Mouse (Mus musculus) ES-Bruce4 (cell line): Measurements from ENCODE around the gene Galp. TPM values are rescaled to one million over a fixed set of nuclear protein-coding genes. Genes with fewer than 3 reads are reported as not detected.
A peak's percentile ranks its signal among the peaks of the same experiment; 100 is the strongest.
"Not testable (repeated sequence)": the region's sequence is repeated elsewhere in the genome, so short reads cannot be mapped to it uniquely, and the experiment has no call there.

ENCODE experiments used
- H3K27ac ChIP-seq: 2 replicates; pipeline ENCODE4 v1.5.1; 2012; ENCODE audit warnings: low read length, inconsistent platforms; ENCODE audit not compliant: insufficient read depth
- H3K27me3 ChIP-seq: 2 replicates; pipeline ENCODE4 v1.6.1; 2012; ENCODE audit warnings: mild to moderate bottlenecking, low read length, inconsistent platforms; ENCODE audit not compliant: control insufficient read depth, poor library complexity, insufficient read depth, severe bottlenecking
- H3K36me3 ChIP-seq: 2 replicates; pipeline ENCODE4 v1.6.1; 2012; ENCODE audit warnings: inconsistent platforms, mild to moderate bottlenecking, low read length, moderate library complexity; ENCODE audit not compliant: control insufficient read depth, poor library complexity, insufficient read depth, severe bottlenecking
- H3K4me1 ChIP-seq: one replicate; pipeline ENCODE4 v1.8.1; 2011; ENCODE audit warnings: low read length; ENCODE audit not compliant: control insufficient read depth, insufficient read depth
- H3K4me3 ChIP-seq: 2 replicates; pipeline ENCODE4 v1.5.1; 2011; ENCODE audit warnings: low read depth, mild to moderate bottlenecking, low read length
- H3K9ac ChIP-seq: 2 replicates; pipeline ENCODE4 v1.6.1; 2012; ENCODE audit warnings: low read depth, mild to moderate bottlenecking, inconsistent platforms; ENCODE audit not compliant: poor library complexity, severe bottlenecking
- H3K9me3 ChIP-seq: replicated peaks from 2 replicates; pipeline ENCODE4 v1.6.1; 2012; ENCODE audit warnings: mild to moderate bottlenecking, low read length, inconsistent platforms; ENCODE audit not compliant: control insufficient read depth, poor library complexity, insufficient read depth, severe bottlenecking
- CTCF ChIP-seq: IDR thresholded peaks from one replicate; pipeline ENCODE4 v1.8.1; 2011; ENCODE audit warnings: low read depth, low read length
- EP300 ChIP-seq: IDR thresholded peaks from 2 replicates; pipeline ENCODE4 v1.6.1; 2011; ENCODE audit warnings: low read depth, low read length; ENCODE audit not compliant: insufficient read depth
- POLR2A ChIP-seq: IDR thresholded peaks from one replicate; pipeline ENCODE4 v1.8.1; 2011; ENCODE audit warnings: low read length; ENCODE audit not compliant: insufficient read depth
- polyA plus RNA-seq: library from polyadenylated mRNA; stranded (reverse); fragments of >200 nt; gene quantifications from 2 replicates; pipeline ENCODE4 v1.2.4, GENCODE M21; 2011; ENCODE audit warnings: low read depth; ENCODE audit not compliant: missing spikeins, insufficient read depth, insufficient read length

Galp gene
- polyA plus RNA-seq, 1 experiment: not detected

- H3K9ac ChIP-seq: no peak overlapping the region
- no peak overlapping the region for H3K4me3 ChIP-seq
- no peaks in the 10 kb centered on the region for H3K27me3 ChIP-seq
- no peak overlapping the region for H3K27ac ChIP-seq
- H3K36me3 ChIP-seq: no peaks in the 10 kb centered on the region
- no peaks in the 10 kb centered on the region for H3K4me1 ChIP-seq
- H3K9me3 ChIP-seq: no peaks in the 10 kb centered on the region
- TF ChIP-seq CTCF (peak; percentile 26), POLR2A (no peak), EP300 (no peak)
These were observed 5.5 kb upstream of the Galp start for GRCm38 (mm10) chr7:6191376-6191775.

- H3K4me3 ChIP-seq: no peak overlapping the region
- H3K9ac ChIP-seq: no peak overlapping the region
- H3K4me1 ChIP-seq: no peaks in the 10 kb centered on the region
- H3K9me3 ChIP-seq: no peaks in the 10 kb centered on the region
- H3K36me3 ChIP-seq: no peaks in the 10 kb centered on the region
- no peaks in the 10 kb centered on the region for H3K27me3 ChIP-seq
- TF ChIP-seq POLR2A: no peak
- TF ChIP-seq CTCF: peak; percentile 96
- no peak overlapping the region for H3K27ac ChIP-seq
These were observed 2.8 kb upstream of the Galp start for GRCm38 (mm10) chr7:6194129-6194528.

GRCm38 (mm10) chr7:6195777-6196176, 1.1 kb upstream of the Galp start:
- Histone ChIP-seq H3K4me3 (no peak overlapping the region), H3K4me1 (no peaks in the 10 kb centered on the region), H3K27ac (no peak overlapping the region), H3K36me3 (no peaks in the 10 kb centered on the region), H3K9ac (no peak overlapping the region), H3K27me3 (no peaks in the 10 kb centered on the region), H3K9me3 (peaks cover under 1% of the 10 kb centered on the region; the same call in 1 of the 2 replicates)
- no peak for TF ChIP-seq EP300
- peak; percentile 62 for TF ChIP-seq CTCF

DNA sequence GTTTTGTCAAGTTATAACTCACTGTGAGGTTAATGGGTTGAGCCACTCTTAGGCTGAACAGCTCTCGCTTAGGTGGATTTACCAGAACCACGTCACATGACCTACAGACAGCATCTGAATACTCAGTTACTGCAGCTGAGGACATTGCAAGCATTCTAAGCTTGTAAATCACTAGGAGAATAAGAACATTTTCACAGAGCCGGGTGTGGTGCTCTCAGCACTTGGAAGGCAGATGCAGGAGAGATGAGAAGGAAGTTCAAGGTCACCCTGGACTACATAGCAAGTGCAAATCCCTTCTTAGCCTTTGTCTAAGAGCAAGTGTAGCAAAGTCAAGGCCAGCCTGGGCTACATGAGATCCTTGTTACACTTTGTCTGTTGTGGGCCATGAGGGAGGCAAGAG, 7.3 kb downstream of the Galp start:
- Histone ChIP-seq H3K4me3 (no peak overlapping the region), H3K27ac (no peak overlapping the region), H3K36me3 (no peaks in the 10 kb centered on the region), H3K9ac (no peak overlapping the region), H3K4me1 (no peaks in the 10 kb centered on the region), H3K9me3 (peaks cover 5% of the 10 kb centered on the region; the same call in 1 of the 2 replicates), H3K27me3 (no peaks in the 10 kb centered on the region)
- TF ChIP-seq CTCF (no peak), EP300 (no peak), POLR2A (no peak)

GRCm38 (mm10) chr7:6213144-6213543, 16.3 kb downstream of the Galp start:
- peaks cover 9% of the 10 kb centered on the region; the same call in 1 of the 2 replicates for H3K9me3 ChIP-seq
- H3K4me1 ChIP-seq: peaks cover 6% of the 10 kb centered on the region
- TF ChIP-seq POLR2A (no peak), CTCF (peak; percentile 94)
- H3K4me3 ChIP-seq: no peak overlapping the region
- no peak overlapping the region for H3K9ac ChIP-seq
- no peaks in the 10 kb centered on the region for H3K27me3 ChIP-seq
- H3K27ac ChIP-seq: no peak overlapping the region
- H3K36me3 ChIP-seq: no peaks in the 10 kb centered on the region

- 0 out of 2 replicates have a peak overlapping the region, but pooled peaks have one; percentile 5 for H3K27ac ChIP-seq
- not testable (repeated sequence) for H3K27me3 ChIP-seq, H3K9me3 ChIP-seq, H3K36me3 ChIP-seq, H3K4me3 ChIP-seq, H3K9ac ChIP-seq, H3K4me1 ChIP-seq
- TF ChIP-seq EP300: 0 out of 2 replicates have a peak, but pooled peaks have one; percentile 44
These were observed 17.8 kb downstream of the Galp start for GRCm38 (mm10) chr7:6214691-6215090.
